Mouse (Mus musculus): ENCODE measurements around the gene Kctd7. TPM values are rescaled to one million over a fixed set of nuclear protein-coding genes. Genes with fewer than 3 reads are reported as not detected.

Kctd7 gene
- polyA plus RNA-seq, 1 experiment, result 6.6 TPM

DNA sequence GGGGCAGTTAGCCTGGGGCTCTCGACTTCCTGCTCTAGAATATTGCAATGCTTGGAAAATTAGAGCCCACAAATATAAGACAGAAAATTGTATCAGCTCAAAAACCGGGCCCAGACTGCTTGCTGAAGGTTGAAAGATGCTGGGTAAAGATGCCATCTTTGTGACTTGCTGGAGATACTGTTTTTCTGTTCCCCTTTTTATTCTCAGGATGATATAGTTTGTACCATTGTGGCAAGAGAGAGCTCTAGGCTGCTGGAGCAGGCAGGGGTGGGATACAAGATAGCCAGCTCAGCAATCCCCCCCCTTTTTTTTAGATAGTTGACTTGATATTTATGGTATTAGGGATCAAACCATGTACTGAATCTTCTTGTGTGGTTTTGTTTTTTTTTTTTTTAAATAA lies 9.6 kb downstream of the Kctd7 start:
- Histone ChIP-seq H3K4me1 (ENCODE audit: control insufficient read depth, insufficient read depth, low read length) (no peaks in the 10 kb centered on the region), H3K4me3 (replicated peaks; ENCODE audit: control insufficient read depth, low read depth, low read length) (no peak overlapping the region), H3K27ac (ENCODE audit: control insufficient read depth, insufficient read depth, low read depth, low read length, poor library complexity) (no peak overlapping the region)
- 81% methylated on average over 2 of the region's 2 CpGs for WGBS
- no peak for TF ChIP-seq POLR2A (IDR thresholded peaks at IDR 0.05; ENCODE audit: borderline replicate concordance, control insufficient read depth, low read depth, low read length)
- no peak for TF ChIP-seq CTCF (IDR thresholded peaks at IDR 0.05; ENCODE audit: control insufficient read depth, insufficient read depth, low read length)

DNA sequence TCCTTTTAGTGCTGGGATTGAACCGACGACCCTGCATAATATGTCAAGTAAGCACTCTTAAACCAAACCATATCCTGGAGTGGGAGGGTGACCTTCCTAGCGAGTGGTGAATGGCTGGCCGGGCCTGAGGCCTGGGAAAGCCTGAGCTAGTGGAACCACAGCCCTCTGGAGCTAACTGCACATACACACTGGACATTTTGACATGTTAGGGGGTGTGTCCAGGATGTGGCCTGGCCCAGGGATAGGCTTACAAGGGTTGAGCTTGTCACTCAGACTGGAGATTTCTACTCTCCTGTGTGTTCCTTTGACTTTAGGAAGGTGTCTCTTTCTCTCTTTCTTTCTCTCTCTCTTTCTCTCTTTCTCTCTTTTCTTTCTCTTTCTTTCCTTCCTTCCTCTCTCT lies 13.9 kb downstream of the Kctd7 start:
- Histone ChIP-seq H3K27ac (ENCODE audit: control insufficient read depth, insufficient read depth, low read depth, low read length, poor library complexity) (no peak overlapping the region), H3K4me1 (ENCODE audit: control insufficient read depth, insufficient read depth, low read length) (no peaks in the 10 kb centered on the region; the same call in 1 of the 2 replicates), H3K4me3 (replicated peaks; ENCODE audit: control insufficient read depth, low read depth, low read length) (no peak overlapping the region)
- TF ChIP-seq CTCF (IDR thresholded peaks at IDR 0.05; ENCODE audit: control insufficient read depth, insufficient read depth, low read length) (no peak), POLR2A (IDR thresholded peaks at IDR 0.05; ENCODE audit: borderline replicate concordance, control insufficient read depth, low read depth, low read length) (no peak)
- 84% methylated on average over 4 of the region's 4 CpGs for WGBS

DNA sequence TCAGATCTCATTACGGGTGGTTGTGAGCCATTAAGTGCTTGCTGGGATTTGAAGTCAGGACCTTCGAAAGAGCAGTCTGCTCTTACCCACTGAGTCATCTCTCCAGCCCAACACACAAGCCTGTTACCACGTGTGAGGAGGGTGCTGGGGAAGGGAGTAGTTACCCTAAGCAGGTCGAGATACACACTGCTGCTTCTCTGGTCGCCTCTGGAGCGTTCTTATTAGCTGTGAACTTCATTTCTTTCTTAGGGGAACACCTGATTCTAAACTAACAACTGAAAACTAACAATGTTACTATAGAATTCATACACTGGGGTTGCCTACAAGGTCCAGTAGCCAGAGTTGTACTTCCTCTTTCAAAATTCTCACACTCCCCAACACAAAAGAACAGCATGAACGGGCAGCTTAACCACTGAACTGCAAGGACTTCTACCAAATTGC lies 15.1 kb downstream of the Kctd7 start:
- no peaks in the 10 kb centered on the region; the same call in none of the 2 replicates for H3K4me1 ChIP-seq (ENCODE audit: control insufficient read depth, insufficient read depth, low read length)
- H3K27ac ChIP-seq (ENCODE audit: control insufficient read depth, insufficient read depth, low read depth, low read length, poor library complexity), result no peak overlapping the region
- TF ChIP-seq CTCF (IDR thresholded peaks at IDR 0.05; ENCODE audit: control insufficient read depth, insufficient read depth, low read length) (no peak), POLR2A (IDR thresholded peaks at IDR 0.05; ENCODE audit: borderline replicate concordance, control insufficient read depth, low read depth, low read length) (no peak)
- WGBS, result 32% methylated on average over 7 of the region's 7 CpGs
- no peak overlapping the region for H3K4me3 ChIP-seq (replicated peaks; ENCODE audit: control insufficient read depth, low read depth, low read length)

DNA sequence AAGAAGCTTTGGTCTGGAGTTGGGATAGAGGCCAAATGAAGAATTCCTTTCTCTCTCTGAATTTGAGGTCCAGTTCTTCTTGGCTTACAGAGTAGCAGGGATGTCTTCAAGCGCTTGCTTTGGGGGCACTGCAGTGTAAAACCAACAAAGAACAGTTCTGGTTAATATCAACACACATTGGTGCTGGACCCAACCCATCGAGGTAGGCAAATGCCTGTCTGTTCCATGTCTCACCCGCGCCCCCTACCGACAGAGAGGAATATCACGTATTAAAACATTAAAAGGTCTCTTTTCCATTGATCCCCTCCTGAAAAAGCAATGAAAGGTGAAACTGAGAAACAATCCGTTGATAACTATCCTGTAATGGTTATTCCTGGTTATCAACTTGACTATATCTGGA lies 19.0 kb downstream of the Kctd7 start:
- Histone ChIP-seq H3K27ac (ENCODE audit: control insufficient read depth, insufficient read depth, low read depth, low read length, poor library complexity) (no peak overlapping the region), H3K4me1 (ENCODE audit: control insufficient read depth, insufficient read depth, low read length) (no peaks in the 10 kb centered on the region; the same call in none of the 2 replicates), H3K4me3 (replicated peaks; ENCODE audit: control insufficient read depth, low read depth, low read length) (no peak overlapping the region)
- TF ChIP-seq POLR2A (IDR thresholded peaks at IDR 0.05; ENCODE audit: borderline replicate concordance, control insufficient read depth, low read depth, low read length) (no peak), CTCF (IDR thresholded peaks at IDR 0.05; ENCODE audit: control insufficient read depth, insufficient read depth, low read length) (peak; percentile 90)
- WGBS, result 4% methylated on average over 7 of the region's 7 CpGs

DNA sequence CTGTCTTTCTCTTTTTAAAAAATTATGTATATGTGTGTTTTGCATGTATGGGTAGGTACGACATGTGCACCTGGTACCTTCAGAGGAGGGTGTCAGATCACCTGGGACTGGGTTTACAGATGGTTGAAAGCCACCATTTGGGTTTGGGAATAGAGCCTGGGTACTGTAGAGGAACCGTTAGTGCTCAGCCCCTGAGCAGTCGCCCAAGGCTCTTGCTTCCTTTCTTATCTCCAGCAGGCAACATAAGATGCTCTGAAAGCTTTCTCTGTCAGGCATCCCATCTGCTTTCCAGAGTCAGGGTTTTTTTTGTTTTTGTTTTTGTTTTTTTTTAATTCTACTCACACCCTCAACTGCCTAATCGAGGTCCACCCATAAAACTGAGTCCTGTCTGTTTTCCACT lies 20.6 kb downstream of the Kctd7 start:
- TF ChIP-seq POLR2A (IDR thresholded peaks at IDR 0.05; ENCODE audit: borderline replicate concordance, control insufficient read depth, low read depth, low read length), result no peak
- no peak for TF ChIP-seq CTCF (IDR thresholded peaks at IDR 0.05; ENCODE audit: control insufficient read depth, insufficient read depth, low read length)

DNA sequence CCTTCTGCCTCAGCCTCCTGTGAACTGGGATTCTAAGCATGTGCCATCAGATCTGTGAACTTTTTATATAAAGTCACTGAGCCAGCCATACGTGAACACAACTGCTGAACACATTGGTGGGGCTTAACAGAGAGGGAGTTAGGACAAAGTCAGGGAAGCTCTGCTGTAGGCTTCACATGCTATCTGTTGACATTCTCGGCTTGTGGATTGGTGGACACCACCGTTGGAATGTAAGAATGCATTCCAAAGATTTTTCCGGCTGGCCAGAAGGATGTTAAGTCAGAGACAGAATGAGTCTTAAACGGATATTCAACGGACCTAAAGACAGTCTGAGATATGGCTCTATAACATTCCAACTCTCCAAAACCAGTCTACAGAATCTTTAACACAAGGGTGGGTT lies 24.4 kb downstream of the Kctd7 start:
- Histone ChIP-seq H3K4me3 (replicated peaks; ENCODE audit: control insufficient read depth, low read depth, low read length) (no peak overlapping the region), H3K4me1 (ENCODE audit: control insufficient read depth, insufficient read depth, low read length) (no peaks in the 10 kb centered on the region; the same call in none of the 2 replicates), H3K27ac (ENCODE audit: control insufficient read depth, insufficient read depth, low read depth, low read length, poor library complexity) (no peak overlapping the region)
- TF ChIP-seq CTCF (IDR thresholded peaks at IDR 0.05; ENCODE audit: control insufficient read depth, insufficient read depth, low read length) (no peak), POLR2A (IDR thresholded peaks at IDR 0.05; ENCODE audit: borderline replicate concordance, control insufficient read depth, low read depth, low read length) (no peak)
- WGBS, result 78% methylated on average over 6 of the region's 6 CpGs

More for the DNA sequence above, 20.6 kb downstream of the Kctd7 start:
- no peaks in the 10 kb centered on the region; the same call in none of the 2 replicates for H3K4me1 ChIP-seq (ENCODE audit: control insufficient read depth, insufficient read depth, low read length)
- no peak overlapping the region for H3K4me3 ChIP-seq (replicated peaks; ENCODE audit: control insufficient read depth, low read depth, low read length)
- H3K27ac ChIP-seq (ENCODE audit: control insufficient read depth, insufficient read depth, low read depth, low read length, poor library complexity), result no peak overlapping the region
- 58% methylated on average over 4 of the region's 4 CpGs for WGBS

DNA sequence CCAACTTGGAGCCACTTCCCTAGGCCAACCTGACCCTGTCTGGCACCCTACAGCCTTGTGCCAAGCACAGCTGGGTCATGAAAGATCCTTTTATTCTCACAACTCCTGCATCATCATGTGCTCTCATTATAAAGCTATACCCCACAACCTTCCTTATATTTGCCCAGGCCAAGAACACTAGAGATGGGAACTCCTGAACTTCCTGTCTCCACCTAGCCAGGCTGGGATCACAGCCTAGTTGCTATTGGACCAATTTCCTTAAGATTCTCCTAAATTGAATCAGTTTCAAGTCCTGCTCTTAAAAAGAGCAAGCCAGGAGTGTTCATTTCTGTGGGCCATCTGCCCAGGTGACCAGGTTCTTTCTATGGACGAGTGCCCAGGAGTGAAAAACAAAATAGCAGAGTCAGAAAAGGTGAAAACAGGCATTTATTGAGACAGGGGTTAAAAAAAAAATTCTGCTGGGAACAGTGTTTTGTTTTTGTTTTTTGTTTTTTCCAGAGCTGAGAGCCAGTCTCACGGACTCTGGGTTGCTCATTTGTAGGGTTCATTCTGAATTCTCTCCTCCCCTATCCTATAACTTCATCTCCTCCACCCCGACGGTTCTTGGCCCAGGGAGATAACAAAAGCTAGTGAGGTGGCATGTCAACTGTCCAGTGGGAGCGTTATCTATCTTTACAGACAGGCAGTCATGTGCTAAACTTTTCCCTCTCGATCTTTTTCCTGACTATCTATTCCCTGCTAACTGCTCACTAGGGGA lies 26.2 kb downstream of the Kctd7 start:
- WGBS, result 11% methylated on average over 6 of the region's 6 CpGs
- Histone ChIP-seq H3K4me3 (replicated peaks; ENCODE audit: control insufficient read depth, low read depth, low read length) (peak overlapping the region; percentile 79), H3K27ac (ENCODE audit: control insufficient read depth, insufficient read depth, low read depth, low read length, poor library complexity) (peak overlapping the region; percentile 99), H3K4me1 (ENCODE audit: control insufficient read depth, insufficient read depth, low read length) (no peaks in the 10 kb centered on the region; the same call in none of the 2 replicates)
- TF ChIP-seq POLR2A (IDR thresholded peaks at IDR 0.05; ENCODE audit: borderline replicate concordance, control insufficient read depth, low read depth, low read length) (no peak), CTCF (IDR thresholded peaks at IDR 0.05; ENCODE audit: control insufficient read depth, insufficient read depth, low read length) (no peak)

DNA sequence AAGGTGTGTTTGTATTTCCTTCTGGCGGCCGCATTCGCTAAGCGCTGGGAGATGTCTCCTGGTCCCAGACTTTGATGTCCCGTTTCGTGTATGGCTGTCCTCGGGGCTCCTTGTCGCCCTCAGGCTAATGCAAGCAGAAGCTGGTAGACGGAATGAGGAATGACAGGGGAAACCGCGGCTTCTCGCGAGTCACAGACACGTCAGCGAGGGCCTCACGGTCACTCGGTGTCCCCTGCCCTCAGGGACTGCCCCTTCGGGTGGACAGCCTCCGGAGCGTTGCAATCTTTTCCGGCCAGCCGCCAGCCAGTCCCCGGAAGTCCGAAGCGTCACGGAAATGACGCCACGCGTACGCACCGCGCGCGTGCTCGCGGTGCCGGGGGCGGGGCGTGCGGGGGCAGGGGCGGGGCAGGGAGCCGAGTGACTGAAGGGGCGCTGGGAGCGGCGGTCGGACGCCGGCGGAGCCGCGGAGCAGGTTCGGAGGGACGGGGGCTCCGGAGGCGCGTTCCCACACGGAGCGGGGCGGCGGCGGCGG lies 26.8 kb downstream of the Kctd7 start, which contains the start of gene Rabgef1:
TSS of gene Rabgef1 (plus strand) at position 376 of the 532 bp plus-strand sequence.
- Histone ChIP-seq H3K27ac (ENCODE audit: control insufficient read depth, insufficient read depth, low read depth, low read length, poor library complexity) (peak within 1 kb of the TSS; percentile 99), H3K4me1 (ENCODE audit: control insufficient read depth, insufficient read depth, low read length) (no peaks in the 10 kb centered on the region; the same call in none of the 2 replicates), H3K4me3 (replicated peaks; ENCODE audit: control insufficient read depth, low read depth, low read length) (peak within 1 kb of the TSS; percentile 90)
- 1% methylated on average over 62 of the region's 62 CpGs for WGBS
- TF ChIP-seq POLR2A (IDR thresholded peaks at IDR 0.05; ENCODE audit: borderline replicate concordance, control insufficient read depth, low read depth, low read length), result peak; percentile 94; the same call in 1 of the 2 replicates
- TF ChIP-seq CTCF (IDR thresholded peaks at IDR 0.05; ENCODE audit: control insufficient read depth, insufficient read depth, low read length), result no peak
